Comparison of ENCODE assay signal across 20 mouse cellular contexts in genomic region chr4:131815774-131816173, GRCm38 (mm10). TPM values are rescaled to one million over a fixed set of nuclear protein-coding genes. Genes with fewer than 3 reads are reported as not detected.
"Had no signal": no experiment of that assay in that cellular context is flagged by ENCODE, and none has a peak within 500 bp of the region (broad histone marks: within the 10 kb centered on the region; RNA-seq: fewer than 3 reads in every experiment).

No protein-coding gene starts in this region.

- H3K4me3 ChIP-seq: layer of hippocampus, adult 2 months; limb, embryonic 13.5 days; megakaryocyte, embryonic 14.5 days; midbrain, embryonic 15.5 days; neural tube, embryonic 12.5 days had no signal

- H3K9me3 ChIP-seq: limb, embryonic 13.5 days; megakaryocyte, embryonic 14.5 days; midbrain, embryonic 15.5 days; neural tube, embryonic 12.5 days had no signal

- H3K4me1 ChIP-seq: megakaryocyte, embryonic 14.5 days had no signal

- H3K9ac ChIP-seq: limb, embryonic 13.5 days; midbrain, embryonic 15.5 days; neural tube, embryonic 12.5 days had no signal

- H3K27me3 ChIP-seq: midbrain, embryonic 15.5 days; neural tube, embryonic 12.5 days had no signal

- H3K36me3 ChIP-seq: midbrain, embryonic 15.5 days; neural tube, embryonic 12.5 days had no signal

- H3K27ac ChIP-seq: layer of hippocampus, adult 2 months; limb, embryonic 13.5 days; midbrain, embryonic 15.5 days; neural tube, embryonic 12.5 days had no signal

- ATAC-seq: hindbrain, embryonic 16.5 days; inflammation-experienced regulatory T-cells, adult 6 months; midbrain, embryonic 15.5 days had no signal

- H3K4me2 ChIP-seq: limb, embryonic 13.5 days; midbrain, embryonic 11.5 days; midbrain, embryonic 15.5 days; neural tube, embryonic 12.5 days had no signal

- DNase-seq: kidney, adult 2 months; kidney, postnatal 10 days; kidney, postnatal 4 days; left cerebral cortex, postnatal 4 days; lung, adult 18-20 months; lung, postnatal 36 days; retina, postnatal 1 day; right cerebral cortex, postnatal 4 days; spleen, adult 18-20 months; thymus, postnatal 36 days had no signal

RNA-seq across cellular contexts. Expression of gene Ptpru, which starts 22.3 kb away (rescaled TPM):
- total RNA-seq: monocyte, adult 5-6 weeks; neutrophil, adult 5-6 weeks had no signal
- polyA plus RNA-seq: inflammation-experienced regulatory T-cells, adult 6 months had no signal
